19 mouse cellular contexts compared by ENCODE assay signal in the genomic region with DNA sequence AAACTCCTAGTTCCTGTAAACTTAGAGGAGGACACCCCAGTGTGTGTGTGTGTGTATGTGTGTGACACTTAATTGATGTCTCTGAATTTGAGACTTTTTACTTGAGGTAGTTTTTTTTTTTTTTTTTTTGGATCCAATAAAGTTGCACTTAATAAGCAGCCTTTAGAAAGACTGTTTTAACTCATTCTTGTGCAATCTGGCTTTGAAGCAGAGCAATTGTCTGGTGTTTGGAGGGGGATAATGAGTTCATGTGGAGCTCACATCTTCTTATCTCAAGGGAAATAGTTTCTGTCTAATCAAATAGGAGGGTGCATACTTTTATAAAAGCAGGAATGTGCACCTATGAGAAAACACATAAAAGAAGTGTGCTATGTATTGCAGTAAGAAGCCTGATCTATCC.
"Had no signal": no experiment of that assay in that cellular context is flagged by ENCODE, and none has a peak within 500 bp of the region (broad histone marks: within the 10 kb centered on the region; RNA-seq: fewer than 3 reads in every experiment).

No protein-coding gene starts in this region.

- H3K9ac ChIP-seq: liver, embryonic 12.5 days; liver, embryonic 14.5 days; midbrain, embryonic 12.5 days; neural tube, embryonic 13.5 days; neural tube, embryonic 15.5 days had no signal

- H3K27me3 ChIP-seq: liver, embryonic 12.5 days; midbrain, embryonic 12.5 days; neural tube, embryonic 13.5 days; neural tube, embryonic 15.5 days had no signal

- H3K4me3 ChIP-seq: liver, embryonic 12.5 days; midbrain, embryonic 10.5 days; midbrain, embryonic 12.5 days; myocyte; neural tube, embryonic 13.5 days; neural tube, embryonic 15.5 days had no signal

- H3K9me3 ChIP-seq: liver, embryonic 12.5 days had no signal

- H3K4me2 ChIP-seq: liver, embryonic 12.5 days; midbrain, embryonic 12.5 days; neural tube, embryonic 13.5 days; neural tube, embryonic 15.5 days had no signal

- H3K4me1 ChIP-seq: liver, embryonic 12.5 days; midbrain, embryonic 10.5 days; midbrain, embryonic 12.5 days; neural tube, embryonic 13.5 days; neural tube, embryonic 15.5 days had no signal

- H3K36me3 ChIP-seq: liver, embryonic 12.5 days; midbrain, embryonic 10.5 days; midbrain, embryonic 12.5 days; neural tube, embryonic 13.5 days; neural tube, embryonic 15.5 days had no signal

- DNase-seq: lung, adult 18-20 months; lung, postnatal 14 days; midbrain, embryonic 14.5 days; retina, postnatal 1 day; right cerebral cortex, adult 18-20 months; right cerebral cortex, postnatal 25 days; right cerebral cortex, postnatal 4 days; spleen, adult 18-20 months; thymus, adult 18-20 months; thymus, postnatal 14 days; thymus, postnatal 36 days had no signal

- H3K27ac ChIP-seq: liver, embryonic 12.5 days; liver, embryonic 14.5 days; midbrain, embryonic 10.5 days; midbrain, embryonic 12.5 days; neural tube, embryonic 13.5 days; neural tube, embryonic 15.5 days had no signal

- ATAC-seq: liver, embryonic 12.5 days; midbrain, embryonic 16.5 days had no signal
